ENCODE assay signal across 8 mouse cellular contexts in genomic region chr11:117825333-117826101, GRCm38 (mm10). TPM values are rescaled to one million over a fixed set of nuclear protein-coding genes. Genes with fewer than 3 reads are reported as not detected.
DNase-seq lines count a peak whose midpoint lies in the region; ATAC-seq and TF ChIP-seq lines count a peak whose summit lies in the region.

Gene Afmid (plus strand): TSS chr11:117825924.
Gene Tk1 (minus strand): TSS chr11:117826092.

- peaks cover 39% of the 10 kb centered on the region for H3K79me3 ChIP-seq in C2C12 (ENCODE audit: low read depth)

- H3ac ChIP-seq in C2C12 (ENCODE audit: control insufficient read depth, insufficient read length, low read depth), result peak within 1 kb of the TSS; percentile 80

- H3K4me1 ChIP-seq in heart, embryonic 15.5 days (replicated peaks), result peaks cover 87% of the 10 kb centered on the region
- H3K4me1 ChIP-seq in kidney, postnatal 0 days (replicated peaks; ENCODE audit: insufficient read depth, low read length), result peaks cover 31% of the 10 kb centered on the region; the same call in 1 of the 2 replicates

- TF ChIP-seq CTCF in C2C12 (IDR thresholded peaks at IDR 0.05; ENCODE audit: control insufficient read depth, insufficient read depth, insufficient read length), result no peak
- TF ChIP-seq CTCF in kidney, postnatal 0 days (IDR thresholded peaks at IDR 0.05; ENCODE audit: low read depth), result no peak; the same call in 1 of the 2 replicates

- ATAC-seq in erythroblast, adult 5-6 weeks (replicated peaks; ENCODE audit: low FRiP score, poor library complexity, severe bottlenecking), result peak; percentile 41
- peak; percentile 19; the same call in 1 of the 2 replicates for ATAC-seq in heart, embryonic 15.5 days (replicated peaks; ENCODE audit: insufficient number of reproducible peaks, insufficient read depth, low FRiP score, low read depth)
- ATAC-seq in kidney, postnatal 0 days (replicated peaks; ENCODE audit: low FRiP score, low read depth), result peak; percentile 40; the same call in 1 of the 2 replicates

- peak within 1 kb of the TSS; percentile 89 for H3K4me3 ChIP-seq in C2C12 (ENCODE audit: insufficient read depth, poor library complexity, severe bottlenecking)
- peak within 1 kb of the TSS; percentile 65 for H3K4me3 ChIP-seq in heart, embryonic 15.5 days
- H3K4me3 ChIP-seq in kidney, postnatal 0 days (replicated peaks; ENCODE audit: low read depth, low read length), result peak within 1 kb of the TSS; percentile 48

- H3K9ac ChIP-seq in heart, embryonic 15.5 days, result peak within 1 kb of the TSS; percentile 73
- peak within 1 kb of the TSS; percentile 66 for H3K9ac ChIP-seq in kidney, postnatal 0 days (ENCODE audit: low read depth, low read length)

- under 1% methylated on average over 34 of the region's 34 CpGs for WGBS in heart, embryonic 15.5 days
- under 1% methylated on average over 33 of the region's 34 CpGs for WGBS in kidney, postnatal 0 days

- peaks cover 62% of the 10 kb centered on the region for H3K79me2 ChIP-seq in C2C12 (ENCODE audit: control insufficient read depth, insufficient read depth)

- H3K4me2 ChIP-seq in heart, embryonic 15.5 days, result peak within 1 kb of the TSS; percentile 92
- H3K4me2 ChIP-seq in kidney, postnatal 0 days (ENCODE audit: low read length), result peak within 1 kb of the TSS; percentile 85

- DNase-seq in adipocyte (ENCODE audit: low spot score), result peak; percentile 88
- peak; percentile 97 for DNase-seq in kidney, postnatal 0 days (ENCODE audit: low spot score)
- peak; percentile 83 for DNase-seq in lung, postnatal 36 days
- peak; percentile 62 for DNase-seq in right cerebral cortex, postnatal 4 days
- DNase-seq in layer of hippocampus, postnatal 25 days (ENCODE audit: extremely low spot score in 1 of 2, low spot score in 1 of 2), result no peak

- no peaks in the 10 kb centered on the region for H3K27me3 ChIP-seq in C2C12 (ENCODE audit: control insufficient read depth, insufficient read depth, insufficient read length)
- H3K27me3 ChIP-seq in heart, embryonic 15.5 days, result no peaks in the 10 kb centered on the region
- no peaks in the 10 kb centered on the region for H3K27me3 ChIP-seq in kidney, postnatal 0 days (ENCODE audit: insufficient read depth, low read length)

- H3K9me3 ChIP-seq in heart, embryonic 15.5 days (replicated peaks), result no peaks in the 10 kb centered on the region
- H3K9me3 ChIP-seq in kidney, postnatal 0 days (replicated peaks; ENCODE audit: low read length), result no peaks in the 10 kb centered on the region

- peaks cover 34% of the 10 kb centered on the region for H3K36me3 ChIP-seq in C2C12 (ENCODE audit: control insufficient read depth, insufficient read depth)
- H3K36me3 ChIP-seq in heart, embryonic 15.5 days, result peaks cover 21% of the 10 kb centered on the region
- peaks cover 14% of the 10 kb centered on the region; the same call in 1 of the 2 replicates for H3K36me3 ChIP-seq in kidney, postnatal 0 days (ENCODE audit: insufficient read depth, low read length)

- H3K27ac ChIP-seq in heart, embryonic 15.5 days, result peak within 1 kb of the TSS; percentile 95
- peak within 1 kb of the TSS; percentile 82 for H3K27ac ChIP-seq in kidney, postnatal 0 days

TF ChIP-seq in C2C12, 6 proteins besides CTCF, POLR2A, EP300 and RAD21:
- no peak for TF ChIP-seq CEBPB (IDR thresholded peaks at IDR 0.05; ENCODE audit: low read depth)
- TF ChIP-seq MYOG (IDR thresholded peaks at IDR 0.05; ENCODE audit: control insufficient read depth, extremely low read depth, insufficient read length), result no peak
- no peak for TF ChIP-seq FOSL1 (IDR thresholded peaks at IDR 0.05; ENCODE audit: insufficient read depth, low read length, poor library complexity, severe bottlenecking)
- peak; percentile 88 for TF ChIP-seq MAX (IDR thresholded peaks at IDR 0.05)
- no peak for TF ChIP-seq USF1 (IDR thresholded peaks at IDR 0.05; ENCODE audit: low read depth)
- TF ChIP-seq MYOD1 (IDR thresholded peaks at IDR 0.05; ENCODE audit: control insufficient read depth, insufficient read length, low read depth), result no peak
TF ChIP-seq in C2C12: peak in this region for 1.

RNA-seq across cellular contexts. Expression of gene Afmid, which starts in this region (rescaled TPM):
- 3.2 TPM for polyA plus RNA-seq in C2C12 (2012; fragmentation: generic; extraction: Trizol)
- total RNA-seq in erythroblast, adult 5-6 weeks (2015; ENCODE audit: low replicate concordance), result 37.0 and 47.3 TPM in 2 replicates
- 67.8 and 81.4 TPM in 2 replicates for total RNA-seq in erythroblast, adult 5-6 weeks (2017; ENCODE audit: low replicate concordance)
- 15.1 and 16.6 TPM in 2 replicates for polyA plus RNA-seq in heart, embryonic 15.5 days (2015; fragmentation: Nextera tagmentation; extraction: Ambion mirVana)
- polyA plus RNA-seq in kidney, postnatal 0 days (2015; fragmentation: Nextera tagmentation; extraction: Ambion mirVana), result 4.5 and 5.4 TPM in 2 replicates
- total RNA-seq in layer of hippocampus, postnatal 25 days (2021), result 1 to 10 TPM; 4.6 to 5.4 TPM

RNA-seq across cellular contexts. Expression of gene Tk1, which starts in this region (rescaled TPM):
- polyA plus RNA-seq in C2C12 (2012; fragmentation: generic; extraction: Trizol), result 265 TPM
- total RNA-seq in erythroblast, adult 5-6 weeks (2015; ENCODE audit: low replicate concordance), result 89.2 and 89.4 TPM in 2 replicates
- 157 and 212 TPM in 2 replicates for total RNA-seq in erythroblast, adult 5-6 weeks (2017; ENCODE audit: low replicate concordance)
- 92.9 and 102 TPM in 2 replicates for polyA plus RNA-seq in heart, embryonic 15.5 days (2015; fragmentation: Nextera tagmentation; extraction: Ambion mirVana)
- 51.6 and 64.0 TPM in 2 replicates for polyA plus RNA-seq in kidney, postnatal 0 days (2015; fragmentation: Nextera tagmentation; extraction: Ambion mirVana)
- total RNA-seq in layer of hippocampus, postnatal 25 days (2021), result 1 to 10 TPM; 1.1 TPM

Comparison
In these comparisons a context has a peak if more than half of its experiments do, and no peak if none do; other contexts are left out.
1. RNA of gene Afmid (total RNA-seq): 37.0 to 81.4 TPM in erythroblast, adult 5-6 weeks; 4.6 to 5.4 TPM in layer of hippocampus, postnatal 25 days; every median in the first group is over 4 times any median in the second.
2. RNA of gene Tk1 (total RNA-seq): 89.2 to 212 TPM in erythroblast, adult 5-6 weeks; 1.1 TPM in layer of hippocampus, postnatal 25 days; every median in the first group is over 10 times any median in the second.
3. DNase-seq: peak in adipocyte (single experiment), kidney, postnatal 0 days (single experiment), lung, postnatal 36 days (single experiment) and right cerebral cortex, postnatal 4 days (single experiment); none in layer of hippocampus, postnatal 25 days (0 of 2).
4. Peak in every context shown above with its lines, with median percentiles within 50 percentile points of each other: H3K4me3 ChIP-seq and ATAC-seq.